Mouse (Mus musculus) stomach, postnatal 0 days (tissue): ENCODE results near the gene Bhlha15. TPM values are rescaled to one million over a fixed set of nuclear protein-coding genes. Genes with fewer than 3 reads are reported as not detected.
A peak's percentile ranks its signal among the peaks of the same experiment; 100 is the strongest.

Experiments
- ATAC-seq: fragments of 200-750 bp; cut with Nextera tagmentation; 2 replicates; pipeline ENCODE4 v1.8.0; 2017; ENCODE audit not compliant: low FRiP score, low TSS enrichment
- DNase-seq: peaks from one replicate; pipeline ENCODE4 v3.0.0-alpha.2; 2016; ENCODE audit warnings: low spot score
- H3K27ac ChIP-seq: fragments of 300-500 bp; sonication (generic); replicated peaks from 2 replicates; pipeline ENCODE4 v1.5.1; 2014; ENCODE audit warnings: mild to moderate bottlenecking, control low read depth
- H3K27me3 ChIP-seq: fragments of 300-500 bp; sonication (generic); 2 replicates; pipeline ENCODE4 v1.6.1; 2014; ENCODE audit warnings: low read length; ENCODE audit not compliant: control insufficient read depth, insufficient read depth
- H3K36me3 ChIP-seq: fragments of 300-500 bp; sonication (generic); 2 replicates; pipeline ENCODE4 v1.6.1; 2014; ENCODE audit warnings: low read length, mixed read lengths; ENCODE audit not compliant: control insufficient read depth, insufficient read depth
- H3K4me1 ChIP-seq: fragments of 300-500 bp; sonication (generic); replicated peaks from 2 replicates; pipeline ENCODE4 v1.6.1; 2014; ENCODE audit warnings: antibody characterized with exemption; ENCODE audit not compliant: control insufficient read depth, insufficient read depth
- H3K4me2 ChIP-seq: fragments of 300-500 bp; sonication (generic); replicated peaks from 2 replicates; pipeline ENCODE4 v1.6.1; 2014; ENCODE audit warnings: low read depth, mild to moderate bottlenecking, control low read depth, moderate library complexity
- H3K4me3 ChIP-seq: fragments of 300-500 bp; sonication (generic); 2 replicates; pipeline ENCODE4 v1.5.1; 2014; ENCODE audit warnings: low read depth, low read length, control low read depth
- H3K9ac ChIP-seq: fragments of 300-500 bp; sonication (generic); 2 replicates; pipeline ENCODE4 v1.6.1; 2014; ENCODE audit warnings: mild to moderate bottlenecking, low read length, control low read depth, mixed read lengths
- H3K9me3 ChIP-seq: fragments of 300-500 bp; sonication (generic); 2 replicates; pipeline ENCODE4 v1.6.1; 2016; ENCODE audit warnings: low read length; ENCODE audit not compliant: control insufficient read depth
- CTCF ChIP-seq: IDR thresholded peaks from 2 replicates; pipeline ENCODE4 v1.5.1; 2016; ENCODE audit warnings: antibody characterized with exemption, low read depth, mild to moderate bottlenecking, moderate library complexity
- EP300 ChIP-seq: optimal IDR thresholded peaks from 2 replicates; pipeline ENCODE3; 2016; ENCODE audit warnings: antibody characterized with exemption
- WGBS: fragments of 180-500 bp; shearing (Covaris S2); extraction: QIAGEN DNeasy Blood & Tissue Kit; methylation state at CpG from one replicate; pipeline ENCODE4 v1.1.7; 2014; 5-methylcytosine and 5-hydroxymethylcytosine counted together
- polyA plus RNA-seq: library from polyadenylated mRNA; unstranded; fragments of >200 nt; fragmentation: Nextera tagmentation; extraction: Ambion mirVana; gene quantifications from 2 replicates; pipeline ENCODE4 v1.2.1, GENCODE M21; 2015

Gene Bhlha15
- polyA plus RNA-seq, 1 experiment from 2014 or later = 9.2 TPM

DNA sequence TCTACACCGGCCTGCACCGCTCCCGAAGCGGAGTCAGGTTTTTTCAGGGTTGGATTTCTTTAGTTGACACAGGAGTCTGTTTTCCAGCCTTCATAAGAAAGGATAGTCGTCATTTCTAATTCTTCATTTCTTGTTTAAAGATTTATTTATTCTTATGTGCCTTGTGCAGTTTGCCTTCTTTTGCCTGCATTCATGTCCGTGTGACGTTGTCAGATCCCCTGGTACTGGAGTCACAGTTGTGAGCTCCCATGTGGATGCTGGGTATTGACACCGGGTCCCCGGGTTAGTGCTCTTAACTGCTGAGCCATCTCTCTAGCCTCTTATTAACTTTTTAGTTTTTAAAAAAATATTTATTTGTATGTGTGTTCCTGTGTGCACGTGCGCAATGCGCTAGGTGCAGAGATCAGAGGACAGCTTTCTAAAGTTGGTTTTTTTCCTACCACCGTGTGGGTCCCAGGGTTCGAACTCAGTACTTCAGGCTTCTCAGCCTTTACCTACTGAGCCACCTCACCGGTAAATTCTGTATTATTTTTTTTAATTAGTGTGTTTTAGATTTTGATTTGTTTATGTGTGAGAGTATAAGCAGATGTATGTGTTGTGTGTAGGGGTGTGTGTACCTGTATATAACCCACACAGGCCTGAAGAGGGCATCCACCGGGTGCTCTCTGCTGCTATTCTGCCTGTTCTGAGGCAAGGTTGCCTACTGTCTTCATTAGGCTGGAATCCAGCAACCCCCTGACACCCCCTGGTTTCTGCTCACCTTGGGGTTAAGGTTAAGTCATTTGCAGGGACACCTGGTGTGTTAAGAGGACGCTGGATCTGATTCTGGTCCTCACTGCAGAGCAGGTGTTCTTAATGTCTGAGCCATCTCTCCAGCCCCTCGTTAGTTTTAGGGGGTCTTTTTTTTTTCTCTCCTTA, 34.1 kb downstream of the Bhlha15 start:
- Histone ChIP-seq H3K9me3 (no peaks in the 10 kb centered on the region), H3K27me3 (no peaks in the 10 kb centered on the region), H3K9ac (peak overlapping the region; percentile 74), H3K36me3 (no peaks in the 10 kb centered on the region), H3K27ac (peak overlapping the region; percentile 69; the same call in 1 of the 2 replicates), H3K4me2 (peak overlapping the region; percentile 85), H3K4me1 (peaks cover 3% of the 10 kb centered on the region; the same call in 1 of the 2 replicates), H3K4me3 (peak overlapping the region; percentile 63)
- DNase-seq = no peak
- WGBS = 23% methylated on average over 18 of the region's 18 CpGs
- no peak for ATAC-seq
- TF ChIP-seq EP300 (no peak), CTCF (peak; percentile 31; the same call in 1 of the 2 replicates)

- no peak for ATAC-seq
- Histone ChIP-seq H3K4me1 (peaks cover 3% of the 10 kb centered on the region; the same call in 1 of the 2 replicates), H3K36me3 (no peaks in the 10 kb centered on the region), H3K4me3 (no peak overlapping the region), H3K27ac (no peak overlapping the region), H3K27me3 (no peaks in the 10 kb centered on the region), H3K9me3 (no peaks in the 10 kb centered on the region), H3K4me2 (no peak overlapping the region), H3K9ac (no peak overlapping the region)
- 33% methylated on average over 11 of the region's 11 CpGs for WGBS
- no peak for TF ChIP-seq EP300
- no peak for TF ChIP-seq CTCF
- DNase-seq = no peak
Observed at GRCm38 (mm10) chr5:144226220-144226619, 36.1 kb downstream of the Bhlha15 start.

- Histone ChIP-seq H3K27ac (no peak overlapping the region), H3K4me2 (no peak overlapping the region), H3K36me3 (no peaks in the 10 kb centered on the region), H3K27me3 (no peaks in the 10 kb centered on the region), H3K4me3 (no peak overlapping the region), H3K4me1 (no peaks in the 10 kb centered on the region), H3K9me3 (no peaks in the 10 kb centered on the region), H3K9ac (no peak overlapping the region)
- no peak for TF ChIP-seq EP300
- TF ChIP-seq CTCF = no peak
- ATAC-seq (no peak), DNase-seq (no peak)
- WGBS = 90% methylated on average over 7 of the region's 7 CpGs
Observed at GRCm38 (mm10) chr5:144230216-144230615, 40.1 kb downstream of the Bhlha15 start.

GRCm38 (mm10) chr5:144231410-144231809, 41.3 kb downstream of the Bhlha15 start:
- ATAC-seq = peak; percentile 50; the same call in 1 of the 2 replicates
- no peak overlapping the region for H3K4me3 ChIP-seq
- no peak overlapping the region for H3K4me2 ChIP-seq
- WGBS = 47% methylated on average over 1 of the region's 1 CpGs
- no peaks in the 10 kb centered on the region for H3K4me1 ChIP-seq
- no peak overlapping the region for H3K27ac ChIP-seq
- no peaks in the 10 kb centered on the region for H3K9me3 ChIP-seq
- no peaks in the 10 kb centered on the region for H3K27me3 ChIP-seq
- H3K9ac ChIP-seq = no peak overlapping the region
- no peak for DNase-seq
- H3K36me3 ChIP-seq = no peaks in the 10 kb centered on the region
- TF ChIP-seq CTCF = peak; percentile 73
- TF ChIP-seq EP300 = no peak

DNA sequence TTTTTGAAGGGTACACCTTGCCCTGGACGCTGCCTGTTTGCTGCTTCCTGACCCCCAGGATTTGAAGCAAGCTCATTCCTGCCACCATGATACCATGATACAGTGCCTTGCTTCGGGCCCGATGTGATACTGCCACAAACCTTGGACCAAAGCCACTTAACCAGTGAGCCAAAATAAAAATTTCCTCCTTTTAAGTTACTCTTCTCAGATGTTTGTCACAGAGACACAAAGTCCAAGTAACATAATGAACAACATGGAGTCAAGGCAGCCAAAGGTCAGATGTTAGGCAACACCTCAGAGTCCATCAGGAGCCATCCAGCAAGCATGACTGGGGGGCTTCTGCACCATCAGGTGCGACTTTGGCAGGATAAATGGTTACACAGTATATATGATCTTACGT, 42.4 kb downstream of the Bhlha15 start:
- DNase-seq (no peak), ATAC-seq (no peak)
- Histone ChIP-seq H3K9ac (no peak overlapping the region), H3K4me3 (no peak overlapping the region), H3K4me2 (no peak overlapping the region), H3K4me1 (no peaks in the 10 kb centered on the region), H3K27ac (no peak overlapping the region), H3K9me3 (no peaks in the 10 kb centered on the region), H3K36me3 (no peaks in the 10 kb centered on the region), H3K27me3 (no peaks in the 10 kb centered on the region)
- WGBS = 85% methylated on average over 5 of the region's 5 CpGs
- TF ChIP-seq EP300 = no peak

DNA sequence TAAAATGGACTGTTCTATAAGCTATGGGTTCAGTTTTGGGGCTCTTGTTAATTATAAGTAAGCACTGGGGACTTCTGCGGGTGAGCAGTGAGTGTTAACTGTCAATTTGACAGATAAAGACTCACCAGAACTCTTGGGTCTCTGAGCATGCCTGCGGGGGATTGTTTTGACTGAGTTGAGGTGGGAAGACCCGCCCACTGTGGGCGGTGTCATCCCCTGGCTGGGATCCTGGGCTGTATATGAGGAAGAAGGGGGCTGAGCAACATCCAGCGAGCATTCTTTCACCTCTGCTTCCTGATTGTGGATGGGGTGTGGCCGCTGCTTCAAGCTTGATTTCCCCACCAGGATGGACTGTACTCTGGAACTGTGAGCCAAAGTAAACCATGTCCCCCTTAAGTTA, 44.1 kb downstream of the Bhlha15 start:
- H3K4me1 ChIP-seq = no peaks in the 10 kb centered on the region
- no peak for TF ChIP-seq CTCF
- no peak for TF ChIP-seq EP300
- 61% methylated on average over 6 of the region's 6 CpGs for WGBS
- no peaks in the 10 kb centered on the region for H3K9me3 ChIP-seq
- DNase-seq (no peak), ATAC-seq (no peak)
- H3K9ac ChIP-seq = no peak overlapping the region
- no peak overlapping the region for H3K4me2 ChIP-seq
- H3K36me3 ChIP-seq = no peaks in the 10 kb centered on the region
- no peak overlapping the region for H3K4me3 ChIP-seq
- H3K27ac ChIP-seq = no peak overlapping the region
- H3K27me3 ChIP-seq = no peaks in the 10 kb centered on the region
